Mouse (Mus musculus) ovary, postnatal 14 days (tissue): Measurements from ENCODE around the gene Pdia5.

Experiments used
- DNase-seq: peaks from one replicate; pipeline ENCODE4 v3.0.0; 2022; ENCODE audit warnings: low spot score

Pdia5 gene

DNA sequence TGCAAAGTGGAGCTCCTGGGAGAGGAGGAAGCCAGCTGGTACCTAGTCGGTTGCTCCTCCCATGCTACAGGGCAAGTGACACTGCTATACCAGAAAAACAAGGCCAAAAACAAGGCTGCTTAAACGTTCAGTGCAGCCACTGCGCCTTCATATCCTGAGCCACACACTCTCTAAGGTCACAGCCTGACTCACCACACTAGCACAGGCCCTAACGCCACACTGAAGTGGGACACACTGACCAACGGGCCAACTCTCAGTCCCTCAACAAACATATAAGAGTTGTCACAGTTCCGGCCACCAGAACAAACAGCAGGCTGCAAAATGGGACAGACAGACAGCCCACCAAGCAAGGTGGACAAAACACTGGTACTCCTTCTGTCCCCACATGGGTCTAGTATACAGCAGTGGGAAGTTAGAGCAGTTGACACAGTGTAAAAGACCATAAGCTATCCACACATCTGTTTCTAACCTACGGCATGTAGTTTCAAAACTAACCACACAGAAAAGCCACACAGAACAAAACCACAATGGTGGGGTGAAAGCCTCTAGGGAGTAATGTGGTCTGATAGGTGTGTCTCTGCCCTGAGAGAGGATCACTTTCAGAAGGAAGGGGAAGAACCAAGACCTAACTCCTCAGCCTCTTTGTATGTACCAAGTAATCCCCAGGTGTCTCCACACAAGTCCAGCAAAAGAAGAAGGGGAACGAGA lies 6.0 kb downstream of the Pdia5 start:
- no peak for DNase-seq

DNA sequence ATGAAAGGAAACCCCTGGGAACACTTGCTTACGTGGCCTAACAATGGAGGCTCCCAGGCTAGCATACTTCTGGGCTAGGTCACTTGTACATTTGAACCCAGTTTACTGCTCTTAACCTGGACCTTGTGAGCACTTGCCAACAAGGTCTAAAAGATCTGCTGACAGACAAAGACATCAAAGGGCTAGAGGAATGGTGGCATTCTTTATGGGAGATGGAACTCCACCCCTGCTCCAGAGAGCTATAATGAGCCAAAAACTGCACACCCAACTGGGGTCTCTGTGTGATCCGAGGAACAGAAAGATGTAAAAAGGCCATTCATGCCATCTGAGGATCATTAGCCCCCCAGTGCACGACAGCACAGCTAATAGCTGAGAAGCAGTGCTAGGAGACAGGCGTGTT lies 6.6 kb downstream of the Pdia5 start:
- DNase-seq = no peak

GRCm38 (mm10) chr16:35479301-35479700 lies 11.4 kb downstream of the Pdia5 start:
- DNase-seq = peak; percentile 31

DNA sequence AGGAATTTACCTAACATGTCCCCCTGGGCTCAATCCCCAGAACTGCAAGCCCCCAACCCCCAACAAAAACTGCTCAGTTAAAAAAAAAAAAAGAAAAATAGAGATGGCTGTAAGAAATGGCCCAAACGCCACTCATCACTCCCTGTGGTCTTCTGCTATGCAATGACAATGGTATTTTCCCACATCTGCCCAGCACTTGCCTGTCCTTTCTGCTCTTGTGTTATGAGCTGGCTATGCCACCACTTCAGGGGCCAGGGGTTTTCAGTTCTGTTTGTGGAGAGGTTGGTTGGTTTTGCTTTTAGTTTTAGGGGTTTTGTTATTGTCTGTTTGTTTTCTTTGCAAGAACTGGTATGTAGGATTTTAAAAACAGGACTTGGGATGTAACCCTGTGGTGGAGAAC lies 13.4 kb downstream of the Pdia5 start:
- DNase-seq = no peak

- DNase-seq = no peak
These were observed 18.0 kb downstream of the Pdia5 start for GRCm38 (mm10) chr16:35472569-35473275.

DNA sequence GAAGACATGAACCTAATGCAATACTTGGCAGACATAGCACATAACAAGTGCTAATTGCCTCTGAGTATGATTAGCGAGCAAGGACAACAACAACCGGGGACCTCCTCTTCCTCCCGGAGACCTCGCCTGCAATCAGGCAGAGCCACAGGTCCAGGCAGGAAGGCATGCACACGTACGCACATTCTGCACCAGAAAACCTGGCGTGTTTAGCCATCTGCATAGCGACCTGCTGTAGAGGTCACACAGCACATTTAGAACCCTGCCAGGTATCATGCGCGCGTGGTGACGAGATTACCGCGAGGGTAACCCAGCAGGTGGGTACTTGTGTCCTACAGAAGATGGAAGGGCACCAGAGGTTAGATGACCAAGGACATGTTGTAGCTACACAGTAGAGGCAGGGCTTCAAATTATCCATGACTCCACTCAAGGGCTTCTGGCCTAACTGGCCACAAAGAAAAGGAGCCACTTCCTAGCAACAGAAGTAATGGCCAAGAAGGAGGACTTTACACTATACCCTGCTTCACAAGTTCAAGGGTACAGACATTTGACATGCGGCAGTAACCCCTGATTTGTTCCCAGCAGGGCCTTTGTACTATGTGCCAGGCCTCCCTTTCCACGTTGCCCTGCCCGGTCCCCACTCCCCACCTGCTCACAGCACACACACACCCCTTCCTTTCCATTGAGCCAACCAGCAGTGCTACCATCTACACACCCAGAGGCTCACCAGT lies 18.7 kb downstream of the Pdia5 start:
- no peak for DNase-seq

DNA sequence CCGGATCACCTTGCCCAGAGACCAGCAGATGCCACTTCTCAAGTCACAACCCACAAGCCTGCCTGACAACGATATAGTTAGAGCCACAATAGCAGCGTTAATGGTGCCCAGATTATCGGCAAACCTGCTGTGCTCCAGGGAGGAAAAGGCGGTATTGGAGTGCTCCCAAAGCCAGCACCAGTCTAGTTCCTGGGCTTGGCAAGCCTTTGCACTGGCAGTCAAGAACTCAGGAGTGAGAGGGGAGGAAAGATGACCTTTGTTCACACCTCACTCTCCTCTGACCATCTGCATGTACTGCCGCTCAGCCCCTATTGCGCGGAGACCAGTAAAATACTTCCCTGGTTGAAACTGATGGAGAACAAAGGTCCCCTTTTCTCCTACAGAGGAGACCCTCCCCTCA lies 19.7 kb downstream of the Pdia5 start:
- no peak for DNase-seq

GRCm38 (mm10) chr16:35470096-35470495 lies 20.6 kb downstream of the Pdia5 start:
- DNase-seq = no peak

- no peak for DNase-seq
These were observed 21.7 kb downstream of the Pdia5 start for GRCm38 (mm10) chr16:35469016-35469415.

GRCm38 (mm10) chr16:35467044-35467443 lies 23.6 kb downstream of the Pdia5 start:
- no peak for DNase-seq

GRCm38 (mm10) chr16:35465808-35466351 lies 24.8 kb downstream of the Pdia5 start:
- DNase-seq = no peak

- no peak for DNase-seq
These were observed 25.9 kb downstream of the Pdia5 start for GRCm38 (mm10) chr16:35464686-35465308.

GRCm38 (mm10) chr16:35463708-35464107 lies 27.0 kb downstream of the Pdia5 start:
- no peak for DNase-seq

DNA sequence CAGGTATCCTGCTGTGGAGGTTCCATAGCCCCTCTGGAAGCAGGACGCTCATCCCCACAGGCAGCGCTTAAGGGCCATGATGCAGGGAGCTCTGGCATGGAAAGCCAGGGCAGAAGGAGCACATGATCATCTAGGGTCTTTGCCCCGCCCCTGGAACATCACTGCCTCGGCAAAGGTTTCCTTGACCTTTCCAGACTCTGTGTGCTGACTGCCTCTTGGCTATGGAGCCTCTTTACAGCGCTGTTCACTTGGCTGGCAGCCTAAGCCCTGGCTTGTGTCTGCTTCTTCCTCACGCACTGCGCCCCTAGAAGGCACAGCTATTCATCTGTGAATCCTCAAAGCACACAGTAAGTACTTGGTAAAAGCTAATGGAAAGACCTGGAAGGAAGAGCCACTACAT lies 27.7 kb downstream of the Pdia5 start:
- no peak for DNase-seq

DNA sequence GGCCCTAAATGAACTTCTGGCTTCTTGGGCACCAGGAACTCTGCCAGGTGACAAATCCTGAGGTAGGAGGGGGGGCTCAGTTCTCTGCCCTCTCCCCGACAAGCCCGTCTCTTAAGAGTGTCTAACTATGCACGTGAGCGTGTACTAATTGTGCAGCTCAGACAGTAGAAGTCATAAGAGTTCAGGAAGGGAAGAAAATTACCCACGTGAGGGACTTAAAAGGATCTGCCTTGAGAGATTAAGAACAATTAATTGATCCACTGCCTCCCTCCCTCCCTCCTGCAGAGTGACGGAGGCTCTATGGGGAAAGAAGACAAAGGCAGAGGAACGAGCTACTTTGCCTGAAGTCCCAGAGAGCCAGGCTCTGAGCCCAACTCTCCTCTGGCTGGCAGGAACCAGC lies 31.1 kb downstream of the Pdia5 start:
- no peak for DNase-seq

DNA sequence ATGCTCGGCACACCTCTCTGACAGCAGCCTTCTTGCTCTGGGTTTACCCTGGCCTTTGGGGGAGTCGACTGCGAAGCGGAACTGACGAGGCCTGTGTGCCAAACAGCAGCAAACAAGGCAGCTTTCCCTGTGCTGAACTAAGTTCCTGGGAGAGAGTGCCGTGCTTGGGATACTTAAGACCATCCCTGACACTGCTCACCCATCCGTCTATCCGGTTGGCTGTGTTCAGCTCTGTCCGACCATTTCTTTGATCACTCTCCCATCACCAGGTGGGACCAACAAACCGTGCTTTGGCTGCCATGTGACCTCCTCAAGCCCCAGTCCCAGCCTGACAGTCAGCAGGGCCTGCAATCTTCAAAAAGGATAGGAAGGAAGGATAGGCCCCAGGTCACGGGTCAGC lies 32.4 kb downstream of the Pdia5 start:
- DNase-seq = no peak

DNA sequence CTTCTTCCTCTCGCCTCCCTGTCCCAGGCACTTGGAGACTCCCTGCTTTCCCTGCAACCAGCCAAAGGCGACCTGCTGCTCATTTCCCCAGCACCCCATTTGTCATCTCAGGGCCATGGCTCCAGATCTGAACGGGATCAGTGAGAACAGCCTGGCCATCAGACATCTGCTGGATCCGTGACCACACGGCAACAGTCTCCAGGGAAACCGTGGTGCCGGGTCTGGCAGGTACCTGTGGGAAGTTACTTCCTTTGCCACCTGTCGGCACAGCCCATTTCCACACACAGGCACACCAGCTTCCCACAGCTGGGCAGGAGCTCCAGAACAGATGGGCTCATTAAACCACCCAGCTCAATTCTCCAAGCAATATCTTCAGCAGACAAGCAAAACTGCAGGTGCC lies 33.2 kb downstream of the Pdia5 start:
- no peak for DNase-seq

DNA sequence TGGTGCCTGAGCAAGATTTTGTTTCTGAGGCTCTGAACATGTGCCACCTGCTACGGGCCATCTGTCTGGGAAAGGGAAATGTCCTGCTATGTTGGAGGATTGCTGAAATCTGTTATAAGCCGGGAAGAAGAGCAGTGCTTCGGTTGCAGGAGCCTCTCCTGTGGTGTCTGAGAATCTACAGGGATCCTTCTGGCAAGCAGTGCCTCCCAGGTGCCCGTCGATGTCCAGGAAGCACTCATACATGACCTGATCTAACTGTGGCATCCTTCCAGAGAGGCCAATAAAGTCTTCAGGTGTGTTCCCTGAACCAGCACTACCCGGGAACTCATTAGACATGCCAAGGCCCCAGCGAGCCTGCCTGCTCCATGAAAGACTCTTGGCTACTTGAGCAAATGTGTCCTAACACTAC lies 33.7 kb downstream of the Pdia5 start:
- DNase-seq = no peak

GRCm38 (mm10) chr16:35456305-35456704 lies 34.4 kb downstream of the Pdia5 start:
- no peak for DNase-seq

DNA sequence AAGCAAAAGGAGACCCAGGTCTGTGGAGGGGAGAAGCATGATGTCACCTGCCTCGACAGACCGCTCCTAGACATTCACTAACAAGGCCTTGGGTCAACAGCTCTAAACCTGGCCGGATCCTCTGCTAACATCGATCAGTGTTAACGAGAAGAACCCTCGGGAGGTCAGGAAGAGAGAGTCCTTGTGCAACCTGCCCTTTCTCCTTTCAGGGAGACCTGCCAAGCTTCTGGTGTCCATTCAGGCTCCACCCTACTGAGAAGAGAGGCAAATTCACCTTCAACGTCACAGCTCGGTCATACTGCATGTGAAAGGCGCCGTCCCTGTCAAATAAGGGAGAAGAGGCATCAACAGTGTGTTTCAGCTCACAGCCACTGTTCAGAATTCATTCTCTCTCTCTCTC lies 34.9 kb downstream of the Pdia5 start:
- no peak for DNase-seq

GRCm38 (mm10) chr16:35450018-35450630 lies 40.5 kb downstream of the Pdia5 start:
- DNase-seq = no peak

DNA sequence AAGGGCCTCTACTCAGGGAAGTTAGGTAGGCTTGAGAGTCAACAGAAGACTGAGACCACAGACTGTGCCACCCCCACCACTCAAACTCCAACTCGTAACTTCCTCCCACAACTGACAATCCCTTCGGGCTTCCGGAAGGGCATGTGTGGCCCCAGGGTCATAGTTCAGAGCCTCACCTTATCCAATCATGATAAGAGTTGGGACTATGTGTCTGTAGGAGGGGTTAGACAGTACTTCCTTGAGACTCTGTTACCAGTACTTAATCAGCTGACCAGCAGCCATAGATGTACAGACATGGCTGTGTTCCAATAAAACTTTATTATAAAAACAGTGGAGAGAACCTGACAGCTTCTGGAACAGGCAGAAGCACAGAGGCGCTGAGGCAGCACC lies 48.7 kb downstream of the Pdia5 start:
- no peak for DNase-seq
